Mouse (Mus musculus) stomach, embryonic 14.5 days (tissue): ENCODE data around the gene 4933428G20Rik. TPM values are rescaled to one million over a fixed set of nuclear protein-coding genes. Genes with fewer than 3 reads are reported as not detected.

Experiments
- ATAC-seq: fragments of 200-750 bp; cut with Nextera tagmentation; 2 replicates; pipeline ENCODE4 v1.8.0; 2017; ENCODE audit warnings: low read depth, moderate TSS enrichment; ENCODE audit not compliant: insufficient number of reproducible peaks, insufficient read depth, low FRiP score
- H3K27ac ChIP-seq: fragments of 300-500 bp; sonication (generic); 2 replicates; pipeline ENCODE4 v1.5.1; 2014; ENCODE audit warnings: mild to moderate bottlenecking, low read length, moderate library complexity, mixed read lengths
- H3K27me3 ChIP-seq: fragments of 300-500 bp; sonication (generic); 2 replicates; pipeline ENCODE4 v1.6.1; 2014; ENCODE audit warnings: low read length, control low read depth, mixed read lengths; ENCODE audit not compliant: control insufficient read depth, insufficient read depth
- H3K36me3 ChIP-seq: fragments of 300-500 bp; sonication (generic); 2 replicates; pipeline ENCODE4 v1.6.1; 2014; ENCODE audit warnings: mild to moderate bottlenecking, control low read depth, low read length, moderate library complexity, mixed read lengths; ENCODE audit not compliant: control insufficient read depth, insufficient read depth
- H3K4me1 ChIP-seq: fragments of 300-500 bp; sonication (generic); 2 replicates; pipeline ENCODE4 v1.6.1; 2014; ENCODE audit warnings: low read length, control low read depth, mixed read lengths; ENCODE audit not compliant: control insufficient read depth, insufficient read depth
- H3K4me2 ChIP-seq: fragments of 300-500 bp; sonication (generic); replicated peaks from 2 replicates; pipeline ENCODE4 v1.6.1; 2014; ENCODE audit warnings: low read depth, low read length, control low read depth
- H3K4me3 ChIP-seq: fragments of 300-500 bp; sonication (generic); 2 replicates; pipeline ENCODE4 v1.5.1; 2014; ENCODE audit warnings: low read depth, low read length, control low read depth
- H3K9ac ChIP-seq: fragments of 300-500 bp; sonication (generic); replicated peaks from 2 replicates; pipeline ENCODE4 v1.6.1; 2014; ENCODE audit warnings: low read depth, mild to moderate bottlenecking, control low read depth, low read length, moderate library complexity, mixed read lengths
- H3K9me3 ChIP-seq: fragments of 300-500 bp; sonication (generic); 2 replicates; pipeline ENCODE4 v1.6.1; 2016; ENCODE audit warnings: low read depth, low read length, control low read depth; ENCODE audit not compliant: control insufficient read depth
- WGBS: fragments of 180-500 bp; shearing (Covaris S2); extraction: QIAGEN DNeasy Blood & Tissue Kit; methylation state at CpG from one replicate; pipeline ENCODE4 v1.1.7; 2014; 5-methylcytosine and 5-hydroxymethylcytosine counted together
- polyA plus RNA-seq: library from polyadenylated mRNA; unstranded; fragments of >200 nt; fragmentation: Nextera tagmentation; extraction: Ambion mirVana; gene quantifications from 2 replicates; pipeline ENCODE4 v1.2.1, GENCODE M21; 2014

The 4933428G20Rik gene
- polyA plus RNA-seq, 1 experiment from 2014 or later: 0.35 TPM

DNA sequence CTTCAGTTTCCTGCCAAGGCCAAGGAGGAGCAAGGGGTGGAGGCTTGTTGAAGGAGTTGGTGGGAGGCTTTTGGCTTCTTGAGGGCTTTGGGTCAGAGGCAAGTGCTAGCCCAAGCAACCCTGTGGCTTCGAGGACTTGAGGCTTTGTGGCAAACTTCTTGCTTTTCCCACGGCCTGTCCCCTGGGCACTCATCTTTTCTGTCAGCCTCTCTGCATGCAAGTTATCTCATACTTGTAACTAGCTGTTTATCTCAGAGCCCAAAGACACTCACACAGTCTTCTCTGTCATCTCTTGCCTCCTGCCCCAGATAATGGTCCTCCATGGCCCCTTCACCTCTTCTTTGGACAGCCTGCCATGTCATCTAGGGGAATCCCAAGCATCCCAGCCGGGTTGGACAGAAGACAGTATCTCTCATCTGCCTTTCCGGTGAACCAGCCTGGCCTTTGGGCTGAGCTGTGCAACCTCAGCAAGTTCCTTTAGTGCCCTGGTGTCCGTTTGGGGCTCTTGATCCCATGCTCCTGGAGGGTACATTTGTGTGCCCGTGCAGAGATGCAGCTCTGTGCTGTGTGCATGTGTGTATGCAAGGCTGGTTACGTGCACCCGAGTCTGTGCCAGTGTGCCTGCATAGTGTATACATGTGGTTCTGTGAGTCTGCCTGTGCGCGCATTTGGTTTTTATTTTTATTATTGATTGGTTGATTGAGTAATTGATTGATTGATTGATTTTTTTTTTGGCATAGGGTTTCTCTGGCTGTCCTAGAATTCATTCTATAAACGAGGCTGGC, 57.1 kb downstream of the 4933428G20Rik start:
- Histone ChIP-seq H3K4me2 (peak overlapping the region; percentile 73; the same call in 1 of the 2 replicates), H3K36me3 (peaks cover 31% of the 10 kb centered on the region), H3K9me3 (no peaks in the 10 kb centered on the region), H3K27ac (peak overlapping the region; percentile 78; the same call in 1 of the 2 replicates), H3K9ac (no peak overlapping the region), H3K27me3 (no peaks in the 10 kb centered on the region), H3K4me1 (peaks cover 48% of the 10 kb centered on the region), H3K4me3 (0 out of 2 replicates have a peak overlapping the region, but pooled peaks have one; percentile 68)
- WGBS: 80% methylated on average over 11 of the region's 11 CpGs
- no peak for ATAC-seq

GRCm38 (mm10) chr11:97441658-97442125, 58.4 kb downstream of the 4933428G20Rik start:
- 3% methylated on average over 3 of the region's 3 CpGs for WGBS
- H3K9ac ChIP-seq: no peak overlapping the region
- H3K36me3 ChIP-seq: peaks cover 24% of the 10 kb centered on the region
- H3K27ac ChIP-seq: peak overlapping the region; percentile 78; the same call in 1 of the 2 replicates
- H3K4me2 ChIP-seq: peak overlapping the region; percentile 73
- no peaks in the 10 kb centered on the region for H3K9me3 ChIP-seq
- H3K27me3 ChIP-seq: no peaks in the 10 kb centered on the region
- peak overlapping the region; percentile 68 for H3K4me3 ChIP-seq
- H3K4me1 ChIP-seq: peaks cover 60% of the 10 kb centered on the region
- no peak for ATAC-seq

- peak overlapping the region; percentile 73 for H3K4me2 ChIP-seq
- H3K9ac ChIP-seq: peak overlapping the region; percentile 80
- no peak for ATAC-seq
- peaks cover 65% of the 10 kb centered on the region for H3K4me1 ChIP-seq
- WGBS: 37% methylated on average over 15 of the region's 15 CpGs
- no peaks in the 10 kb centered on the region for H3K27me3 ChIP-seq
- peak overlapping the region; percentile 78 for H3K27ac ChIP-seq
- H3K36me3 ChIP-seq: peaks cover 18% of the 10 kb centered on the region
- peak overlapping the region; percentile 68 for H3K4me3 ChIP-seq
- no peaks in the 10 kb centered on the region for H3K9me3 ChIP-seq
Measured at GRCm38 (mm10) chr11:97441036-97441657, 59.0 kb downstream of the 4933428G20Rik start.

Other genes starting within 250 kb of the 4933428G20Rik start
- gene Npepps, start 219.7 kb downstream of the 4933428G20Rik start, polyA plus RNA-seq: 90.7 and 101 TPM in 2 replicates
- 42.3 and 43.3 TPM in 2 replicates for gene Mrpl45, start 184.6 kb downstream of the 4933428G20Rik start, polyA plus RNA-seq
- gene Gpr179, start 148.3 kb downstream of the 4933428G20Rik start, polyA plus RNA-seq: 0.16 and 0.24 TPM in 2 replicates
- gene Socs7, start 137.8 kb downstream of the 4933428G20Rik start, polyA plus RNA-seq: 2.8 and 3.0 TPM in 2 replicates
- gene Arhgap23, start 84.8 kb downstream of the 4933428G20Rik start, polyA plus RNA-seq: 6.4 and 6.5 TPM in 2 replicates
- gene Srcin1, start 75.8 kb upstream of the 4933428G20Rik start, polyA plus RNA-seq: 0.49 and 0.64 TPM in 2 replicates
- gene Epop, start 129.4 kb upstream of the 4933428G20Rik start, polyA plus RNA-seq: 2.7 and 3.6 TPM in 2 replicates
- 4.3 and 4.5 TPM in 2 replicates for gene Mllt6, start 163.1 kb upstream of the 4933428G20Rik start, polyA plus RNA-seq
- 20.8 and 21.9 TPM in 2 replicates for gene Cisd3, start 185.5 kb upstream of the 4933428G20Rik start, polyA plus RNA-seq
- gene Pcgf2, start 200.2 kb upstream of the 4933428G20Rik start, polyA plus RNA-seq: 18.2 and 20.6 TPM in 2 replicates
- gene Psmb3, start 203.1 kb upstream of the 4933428G20Rik start, polyA plus RNA-seq: 429 and 454 TPM in 2 replicates
- 1.9 and 2.5 TPM in 2 replicates for gene Pip4k2b, start 244.4 kb upstream of the 4933428G20Rik start, polyA plus RNA-seq